Mouse (Mus musculus) embryonic facial prominence, embryonic 14.5 days (tissue): ENCODE data around the gene Ssc5d. TPM values are rescaled to one million over a fixed set of nuclear protein-coding genes. Genes with fewer than 3 reads are reported as not detected.

Experiments
- ATAC-seq: fragments of 200-750 bp; cut with Nextera tagmentation; 2 replicates; pipeline ENCODE4 v1.8.0; 2017; ENCODE audit warnings: low read depth, moderate number of reproducible peaks, moderate TSS enrichment
- DNase-seq: peaks from one replicate; pipeline ENCODE4 v3.0.0-alpha.2; 2015; ENCODE audit warnings: low spot score
- H3K27ac ChIP-seq: fragments of 300-500 bp; sonication (generic); replicated peaks from 2 replicates; pipeline ENCODE4 v1.5.1; 2014; ENCODE audit warnings: low read depth, mild to moderate bottlenecking, low read length, moderate library complexity
- H3K27me3 ChIP-seq: fragments of 300-500 bp; sonication (generic); replicated peaks from 2 replicates; pipeline ENCODE4 v1.6.1; 2014; ENCODE audit warnings: low read length; ENCODE audit not compliant: control insufficient read depth, insufficient read depth
- H3K36me3 ChIP-seq: fragments of 300-500 bp; sonication (generic); 2 replicates; pipeline ENCODE4 v1.6.1; 2014; ENCODE audit warnings: low read length, mixed read lengths; ENCODE audit not compliant: control insufficient read depth, insufficient read depth
- H3K4me1 ChIP-seq: fragments of 300-500 bp; sonication (generic); 2 replicates; pipeline ENCODE4 v1.6.1; 2014; ENCODE audit warnings: antibody characterized with exemption, low read length; ENCODE audit not compliant: control insufficient read depth, insufficient read depth
- H3K4me2 ChIP-seq: fragments of 300-500 bp; sonication (generic); 2 replicates; pipeline ENCODE4 v1.6.1; 2014; ENCODE audit warnings: low read depth, mild to moderate bottlenecking, low read length, moderate library complexity, mixed read lengths
- H3K4me3 ChIP-seq: fragments of 300-500 bp; sonication (generic); 2 replicates; pipeline ENCODE4 v1.5.1; 2014; ENCODE audit warnings: low read depth, mild to moderate bottlenecking, low read length
- H3K9ac ChIP-seq: fragments of 300-500 bp; sonication (generic); 2 replicates; pipeline ENCODE4 v1.6.1; 2014; ENCODE audit warnings: low read depth, mild to moderate bottlenecking, low read length, moderate library complexity, mixed read lengths
- H3K9me3 ChIP-seq: fragments of 300-500 bp; sonication (generic); 2 replicates; pipeline ENCODE4 v1.6.1; 2016; ENCODE audit warnings: low read length; ENCODE audit not compliant: control insufficient read depth
- WGBS: fragments of 180-500 bp; shearing (Covaris S2); extraction: QIAGEN DNeasy Blood & Tissue Kit; methylation state at CpG from one replicate; pipeline ENCODE4 v1.1.7; 2014; 5-methylcytosine and 5-hydroxymethylcytosine counted together
- polyA plus RNA-seq: library from polyadenylated mRNA; unstranded; fragments of >200 nt; fragmentation: Nextera tagmentation; extraction: Ambion mirVana; gene quantifications from 2 replicates; pipeline ENCODE4 v1.2.1, GENCODE M21; 2014

Gene Ssc5d
- polyA plus RNA-seq, 1 experiment from 2014 or later = 8.1 TPM

- Histone ChIP-seq H3K4me2 (peak overlapping the region; percentile 77), H3K9ac (peak overlapping the region; percentile 62), H3K27ac (peak overlapping the region; percentile 90), H3K4me3 (peak overlapping the region; percentile 36), H3K9me3 (no peaks in the 10 kb centered on the region), H3K36me3 (peaks cover 36% of the 10 kb centered on the region), H3K4me1 (peaks cover 40% of the 10 kb centered on the region), H3K27me3 (no peaks in the 10 kb centered on the region)
- DNase-seq (peak; percentile 90), ATAC-seq (peak; percentile 63)
- WGBS = 0% methylated on average over 14 of the region's 14 CpGs
Observed at GRCm38 (mm10) chr7:4922508-4922907, 3.1 kb upstream of the Ssc5d start.

GRCm38 (mm10) chr7:4922931-4923565, 2.5 kb upstream of the Ssc5d start:
- ATAC-seq (peak; percentile 31), DNase-seq (peak; percentile 89)
- H3K9me3 ChIP-seq = no peaks in the 10 kb centered on the region
- no peaks in the 10 kb centered on the region for H3K27me3 ChIP-seq
- peak overlapping the region; percentile 90 for H3K27ac ChIP-seq
- peaks cover 31% of the 10 kb centered on the region for H3K36me3 ChIP-seq
- H3K9ac ChIP-seq = peak overlapping the region; percentile 62
- peak overlapping the region; percentile 77 for H3K4me2 ChIP-seq
- 2% methylated on average over 14 of the region's 14 CpGs for WGBS
- H3K4me3 ChIP-seq = peak overlapping the region; percentile 36
- peaks cover 40% of the 10 kb centered on the region for H3K4me1 ChIP-seq

GRCm38 (mm10) chr7:4923586-4924364, 1.8 kb upstream of the Ssc5d start:
- H3K9me3 ChIP-seq = no peaks in the 10 kb centered on the region
- no peaks in the 10 kb centered on the region for H3K27me3 ChIP-seq
- peaks cover 40% of the 10 kb centered on the region for H3K4me1 ChIP-seq
- 6% methylated on average over 34 of the region's 37 CpGs for WGBS
- ATAC-seq (no peak), DNase-seq (peak; percentile 49)
- H3K36me3 ChIP-seq = peaks cover 24% of the 10 kb centered on the region
- H3K4me3 ChIP-seq = peak overlapping the region; percentile 36
- peak overlapping the region; percentile 77 for H3K4me2 ChIP-seq
- peak overlapping the region; percentile 62 for H3K9ac ChIP-seq
- peak overlapping the region; percentile 90 for H3K27ac ChIP-seq

GRCm38 (mm10) chr7:4924483-4924882, 1.1 kb upstream of the Ssc5d start:
- peaks cover 40% of the 10 kb centered on the region for H3K4me1 ChIP-seq

GRCm38 (mm10) chr7:4924891-4925301, 689 bp upstream of the Ssc5d start:
- 6% methylated on average over 2 of the region's 4 CpGs for WGBS
- Histone ChIP-seq H3K9ac (peak overlapping the region; percentile 62), H3K4me2 (peak overlapping the region; percentile 77), H3K36me3 (peaks cover 13% of the 10 kb centered on the region), H3K4me3 (no peak overlapping the region), H3K9me3 (no peaks in the 10 kb centered on the region), H3K27me3 (no peaks in the 10 kb centered on the region), H3K27ac (peak overlapping the region; percentile 90), H3K4me1 (peaks cover 40% of the 10 kb centered on the region)
- ATAC-seq (peak; percentile 35; the same call in 1 of the 2 replicates), DNase-seq (peak; percentile 92)

More at GRCm38 (mm10) chr7:4924483-4924882, 1.1 kb upstream of the Ssc5d start:
- WGBS = 0% methylated on average over 4 of the region's 4 CpGs
- H3K4me2 ChIP-seq = peak overlapping the region; percentile 77
- no peak for ATAC-seq
- peak overlapping the region; percentile 62 for H3K9ac ChIP-seq
- H3K36me3 ChIP-seq = peaks cover 17% of the 10 kb centered on the region
- peak overlapping the region; percentile 36; the same call in 1 of the 2 replicates for H3K4me3 ChIP-seq
- H3K9me3 ChIP-seq = no peaks in the 10 kb centered on the region
- DNase-seq = peak; percentile 39
- H3K27ac ChIP-seq = peak overlapping the region; percentile 90
- H3K27me3 ChIP-seq = no peaks in the 10 kb centered on the region

- Histone ChIP-seq H3K9me3 (no peaks in the 10 kb centered on the region), H3K4me1 (peaks cover 40% of the 10 kb centered on the region), H3K9ac (0 out of 2 replicates have a peak overlapping the region, but pooled peaks have one; percentile 14), H3K4me3 (no peak overlapping the region), H3K4me2 (no peak overlapping the region), H3K27ac (no peak overlapping the region), H3K27me3 (no peaks in the 10 kb centered on the region), H3K36me3 (no peaks in the 10 kb centered on the region)
- no peak for ATAC-seq
- DNase-seq = no peak
- 69% methylated on average over 15 of the region's 16 CpGs for WGBS
Observed at GRCm38 (mm10) chr7:4926849-4927248, 1.3 kb downstream of the Ssc5d start.

- H3K4me1 ChIP-seq = peaks cover 36% of the 10 kb centered on the region
- DNase-seq (no peak), ATAC-seq (no peak)
- no peaks in the 10 kb centered on the region for H3K36me3 ChIP-seq
- H3K27ac ChIP-seq = no peak overlapping the region
- 41% methylated on average over 7 of the region's 8 CpGs for WGBS
- H3K27me3 ChIP-seq = no peaks in the 10 kb centered on the region
- H3K9ac ChIP-seq = peak overlapping the region; percentile 3; the same call in 1 of the 2 replicates
- H3K4me3 ChIP-seq = no peak overlapping the region
- no peak overlapping the region for H3K4me2 ChIP-seq
- no peaks in the 10 kb centered on the region for H3K9me3 ChIP-seq
Observed at GRCm38 (mm10) chr7:4927711-4928110, 2.1 kb downstream of the Ssc5d start.

- Histone ChIP-seq H3K36me3 (no peaks in the 10 kb centered on the region), H3K9me3 (no peaks in the 10 kb centered on the region), H3K27ac (no peak overlapping the region), H3K4me3 (no peak overlapping the region), H3K4me1 (peaks cover 30% of the 10 kb centered on the region), H3K27me3 (no peaks in the 10 kb centered on the region), H3K4me2 (no peak overlapping the region), H3K9ac (0 out of 2 replicates have a peak overlapping the region, but pooled peaks have one; percentile 3)
- WGBS = 81% methylated on average over 17 of the region's 17 CpGs
- ATAC-seq (no peak), DNase-seq (no peak)
Observed at GRCm38 (mm10) chr7:4928323-4928722, 2.7 kb downstream of the Ssc5d start.
